Mouse (Mus musculus) olfactory bulb, adult 2 months (tissue): ENCODE results near the gene Spsb2.
"Not testable (repeated sequence)": the region's sequence is repeated elsewhere in the genome, so short reads cannot be mapped to it uniquely, and the experiment has no call there.

Experiments
- CTCF ChIP-seq: fragments of 200-500 bp; IDR thresholded peaks from 2 replicates; pipeline ENCODE4 v1.5.1; 2012; ENCODE audit warnings: low read depth, mild to moderate bottlenecking, low read length, moderate library complexity; ENCODE audit not compliant: insufficient read depth
- POLR2A ChIP-seq: fragments of 200-500 bp; IDR thresholded peaks from 2 replicates; pipeline ENCODE4 v1.6.1; 2012; ENCODE audit warnings: mild to moderate bottlenecking, low read depth, low read length, moderate library complexity; ENCODE audit not compliant: insufficient read depth

DNA sequence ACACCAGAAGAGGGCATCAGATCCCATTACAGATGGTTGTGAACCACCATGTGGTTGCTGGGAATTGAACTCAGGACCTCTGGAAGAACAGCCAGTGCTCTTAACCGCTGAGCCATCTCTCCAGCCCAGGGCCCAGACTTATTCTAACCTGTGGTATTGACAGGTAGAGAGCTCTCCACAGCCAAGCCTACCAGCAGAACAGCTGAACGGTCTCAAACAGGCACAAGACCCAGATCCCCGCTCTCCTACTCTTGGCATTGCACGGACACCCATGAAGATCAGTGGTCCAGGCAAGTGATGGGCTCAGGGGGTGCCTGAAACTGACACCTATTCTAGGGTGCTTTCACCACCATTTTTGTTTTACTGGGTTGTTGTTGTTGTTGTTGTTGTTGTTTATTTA lies 22.7 kb downstream of the Spsb2 start:
- TF ChIP-seq CTCF, POLR2A: not testable (repeated sequence)
